Mouse (Mus musculus): ENCODE measurements around the gene Gm17304. TPM values are rescaled to one million over a fixed set of nuclear protein-coding genes. Genes with fewer than 3 reads are reported as not detected.

Gene Gm17304
- polyA plus RNA-seq (2016; fragmentation: Nextera tagmentation; extraction: Ambion mirVana): not detected in 2 replicates

- H3K27ac ChIP-seq: no peak within 1 kb of the TSS
- no peak within 1 kb of the TSS for H3K4me2 ChIP-seq
- peaks cover 21% of the 10 kb centered on the region for H3K4me1 ChIP-seq (replicated peaks)
- WGBS: 88% methylated on average over 4 of the region's 4 CpGs
- H3K9ac ChIP-seq (replicated peaks): no peak within 1 kb of the TSS
- no peaks in the 10 kb centered on the region for H3K27me3 ChIP-seq
- no peak within 1 kb of the TSS for H3K4me3 ChIP-seq (replicated peaks)
- H3K36me3 ChIP-seq: peaks cover 37% of the 10 kb centered on the region
- H3K9me3 ChIP-seq: no peaks in the 10 kb centered on the region
- no peak for ATAC-seq (ENCODE audit: insufficient number of reproducible peaks, insufficient read depth, low FRiP score, low TSS enrichment, low read depth)
Measured at GRCm38 (mm10) chr5:106608798-106609197, at the start of gene Gm17304. Gene Gm17304, plus strand, starts transcription at chr5:106609098.

- Histone ChIP-seq H3K4me2 (peak overlapping the region; percentile 55), H3K27me3 (peaks cover 93% of the 10 kb centered on the region), H3K27ac (no peak overlapping the region), H3K9me3 (no peaks in the 10 kb centered on the region), H3K4me1 (replicated peaks) (peaks cover 9% of the 10 kb centered on the region), H3K9ac (replicated peaks) (no peak overlapping the region), H3K36me3 (no peaks in the 10 kb centered on the region), H3K4me3 (replicated peaks) (peak overlapping the region; percentile 34)
- WGBS: under 1% methylated on average over 40 of the region's 40 CpGs
- ATAC-seq (ENCODE audit: insufficient number of reproducible peaks, insufficient read depth, low FRiP score, low TSS enrichment, low read depth): peak; percentile 43; the same call in 1 of the 2 replicates
Measured at GRCm38 (mm10) chr5:106560631-106561498, 48.0 kb upstream of the Gm17304 start.

GRCm38 (mm10) chr5:106561499-106561822 lies 47.4 kb upstream of the Gm17304 start:
- Histone ChIP-seq H3K4me3 (replicated peaks) (peak overlapping the region; percentile 34), H3K9ac (replicated peaks) (no peak overlapping the region), H3K27me3 (peaks cover 97% of the 10 kb centered on the region), H3K27ac (no peak overlapping the region), H3K9me3 (no peaks in the 10 kb centered on the region), H3K4me1 (replicated peaks) (peaks cover 10% of the 10 kb centered on the region), H3K36me3 (no peaks in the 10 kb centered on the region), H3K4me2 (peak overlapping the region; percentile 55)
- ATAC-seq (ENCODE audit: insufficient number of reproducible peaks, insufficient read depth, low FRiP score, low TSS enrichment, low read depth): no peak; the same call in 1 of the 2 replicates
- 11% methylated on average over 8 of the region's 8 CpGs for WGBS

DNA sequence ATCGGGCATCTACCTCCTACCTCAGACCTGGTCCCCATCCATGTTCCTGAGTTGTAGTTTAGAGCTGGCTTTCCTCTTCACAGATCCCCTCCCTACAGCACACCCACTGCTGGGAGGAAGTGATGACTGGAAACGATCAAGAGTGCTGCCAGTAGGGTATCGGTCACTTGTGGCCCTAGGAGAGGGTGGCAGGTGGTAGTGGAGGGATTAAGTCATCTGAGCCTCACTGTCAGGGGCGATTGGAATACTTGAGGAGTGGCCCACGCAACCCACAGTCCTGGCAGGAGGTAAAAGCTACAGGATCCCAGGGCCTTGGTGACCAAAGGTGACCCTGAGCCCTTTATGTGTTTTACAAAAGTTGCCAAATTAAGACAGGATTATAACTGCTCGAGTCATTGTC lies 42.9 kb upstream of the Gm17304 start:
- no peak overlapping the region for H3K4me3 ChIP-seq (replicated peaks)
- no peak overlapping the region for H3K9ac ChIP-seq (replicated peaks)
- H3K36me3 ChIP-seq: no peaks in the 10 kb centered on the region
- H3K4me1 ChIP-seq (replicated peaks): peaks cover 13% of the 10 kb centered on the region
- no peak overlapping the region for H3K27ac ChIP-seq
- no peaks in the 10 kb centered on the region for H3K9me3 ChIP-seq
- ATAC-seq (ENCODE audit: insufficient number of reproducible peaks, insufficient read depth, low FRiP score, low TSS enrichment, low read depth): no peak
- H3K27me3 ChIP-seq: peaks cover 89% of the 10 kb centered on the region
- 16% methylated on average over 6 of the region's 6 CpGs for WGBS
- no peak overlapping the region for H3K4me2 ChIP-seq

DNA sequence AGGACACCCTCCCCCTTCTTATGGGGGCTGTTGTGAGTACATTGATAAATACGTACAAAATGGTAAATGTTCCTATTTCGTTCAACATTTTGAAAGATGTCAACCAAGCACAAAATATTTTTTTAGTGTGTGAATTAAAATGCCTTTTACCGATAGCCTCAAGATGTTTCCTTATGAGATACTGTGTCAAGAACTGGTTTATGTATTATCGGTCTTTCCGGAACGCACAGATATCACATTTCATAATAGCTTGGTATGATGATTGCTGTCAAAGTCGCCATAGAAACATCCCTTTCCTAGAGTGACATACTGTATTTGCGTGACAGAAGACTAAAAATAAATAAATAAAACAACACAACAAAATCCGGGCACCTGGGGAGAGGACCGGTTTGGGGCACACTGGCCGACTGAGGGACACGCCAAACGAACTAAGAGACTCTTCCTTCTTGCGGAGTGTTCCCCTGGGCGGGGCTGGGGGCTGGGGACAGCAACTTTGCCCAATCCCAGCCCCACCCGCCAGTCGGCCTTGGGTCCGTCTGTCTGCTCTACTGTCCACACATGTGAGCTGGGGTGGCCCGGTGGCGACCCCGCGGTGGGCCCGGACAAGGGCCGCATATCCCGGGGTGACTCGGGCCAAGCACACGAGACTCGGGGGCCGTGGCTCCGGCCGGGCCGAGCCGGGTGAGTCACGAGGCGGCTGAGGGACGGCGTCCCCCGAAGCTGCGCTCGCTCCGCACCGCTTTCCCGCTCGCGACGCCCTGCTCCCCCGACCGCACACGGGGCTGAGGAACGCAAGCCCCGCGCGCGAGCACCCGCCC lies 34.9 kb upstream of the Gm17304 start:
- Histone ChIP-seq H3K4me1 (replicated peaks) (peaks cover 11% of the 10 kb centered on the region), H3K36me3 (no peaks in the 10 kb centered on the region), H3K9me3 (no peaks in the 10 kb centered on the region), H3K27ac (no peak overlapping the region), H3K9ac (replicated peaks) (peak overlapping the region; percentile 66), H3K4me2 (peak overlapping the region; percentile 99), H3K27me3 (peaks cover 62% of the 10 kb centered on the region), H3K4me3 (replicated peaks) (peak overlapping the region; percentile 60)
- 5% methylated on average over 53 of the region's 55 CpGs for WGBS
- ATAC-seq (ENCODE audit: insufficient number of reproducible peaks, insufficient read depth, low FRiP score, low TSS enrichment, low read depth): peak; percentile 75

DNA sequence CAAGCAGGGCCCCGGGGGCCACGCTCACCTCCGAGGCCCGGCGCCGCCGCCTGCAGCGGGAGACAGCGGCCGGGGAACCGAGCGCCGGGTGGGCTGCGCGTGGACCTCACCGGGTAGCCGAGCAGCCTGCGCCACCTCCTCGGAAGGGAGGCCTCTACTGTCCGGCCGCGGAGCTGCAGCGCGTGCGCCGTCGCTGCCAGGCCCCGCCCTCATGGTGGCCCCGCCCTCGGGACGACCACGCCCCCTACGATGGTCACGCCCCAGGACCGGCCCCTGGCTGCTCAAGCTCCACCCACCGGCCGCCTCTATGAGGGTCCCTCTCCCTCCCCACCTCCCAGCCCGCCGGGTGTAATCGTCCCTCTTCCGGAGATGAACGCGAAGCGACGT lies 34.3 kb upstream of the Gm17304 start:
- Histone ChIP-seq H3K9me3 (no peaks in the 10 kb centered on the region), H3K4me1 (replicated peaks) (peaks cover 11% of the 10 kb centered on the region), H3K4me2 (peak overlapping the region; percentile 99), H3K36me3 (no peaks in the 10 kb centered on the region), H3K27ac (no peak overlapping the region), H3K27me3 (peaks cover 63% of the 10 kb centered on the region), H3K9ac (replicated peaks) (peak overlapping the region; percentile 66), H3K4me3 (replicated peaks) (peak overlapping the region; percentile 60)
- WGBS: under 1% methylated on average over 45 of the region's 45 CpGs
- ATAC-seq (ENCODE audit: insufficient number of reproducible peaks, insufficient read depth, low FRiP score, low TSS enrichment, low read depth): peak; percentile 88

- 22% methylated on average over 4 of the region's 4 CpGs for WGBS
- Histone ChIP-seq H3K4me1 (replicated peaks) (peaks cover 11% of the 10 kb centered on the region), H3K27me3 (peaks cover 60% of the 10 kb centered on the region), H3K9me3 (no peaks in the 10 kb centered on the region), H3K4me3 (replicated peaks) (peak overlapping the region; percentile 60; the same call in 1 of the 2 replicates), H3K36me3 (no peaks in the 10 kb centered on the region), H3K4me2 (peak overlapping the region; percentile 99), H3K9ac (replicated peaks) (no peak overlapping the region), H3K27ac (no peak overlapping the region)
- no peak for ATAC-seq (ENCODE audit: insufficient number of reproducible peaks, insufficient read depth, low FRiP score, low TSS enrichment, low read depth)
Measured at GRCm38 (mm10) chr5:106575098-106575497, 33.8 kb upstream of the Gm17304 start.

DNA sequence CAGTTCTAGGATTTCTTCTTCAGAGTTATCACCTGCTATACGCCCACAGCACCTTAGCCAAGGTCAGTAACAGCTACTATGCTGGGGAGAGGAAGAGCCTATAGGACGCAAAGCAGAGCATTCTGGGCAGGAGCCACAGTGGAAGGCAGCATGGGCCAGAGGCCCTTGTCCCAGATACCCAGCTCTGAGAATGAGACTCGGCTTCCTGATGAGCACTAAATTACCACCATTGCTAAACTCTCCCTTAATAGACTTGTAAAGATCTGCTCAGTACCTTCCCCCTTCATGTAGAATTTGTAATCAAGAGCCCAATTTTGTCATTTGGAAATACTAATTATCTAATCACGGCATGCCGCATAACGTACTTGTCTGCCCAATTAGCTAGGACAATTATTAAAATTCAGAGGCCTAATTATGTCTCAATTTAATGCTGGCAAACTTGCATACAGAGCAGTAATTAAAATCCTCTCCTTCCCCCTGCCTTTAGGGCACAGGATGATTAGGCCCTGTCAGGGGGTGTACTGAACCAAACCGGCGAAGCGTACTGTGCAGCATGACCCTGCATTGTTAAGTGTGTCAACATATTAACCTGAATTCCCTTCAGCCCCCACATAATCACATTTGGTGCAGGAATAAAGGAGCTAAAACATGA lies 31.5 kb upstream of the Gm17304 start:
- no peaks in the 10 kb centered on the region for H3K36me3 ChIP-seq
- H3K4me3 ChIP-seq (replicated peaks): no peak overlapping the region
- H3K4me1 ChIP-seq (replicated peaks): peaks cover 11% of the 10 kb centered on the region
- WGBS: 44% methylated on average over 9 of the region's 9 CpGs
- no peak overlapping the region for H3K27ac ChIP-seq
- ATAC-seq (ENCODE audit: insufficient number of reproducible peaks, insufficient read depth, low FRiP score, low TSS enrichment, low read depth): no peak
- peaks cover 52% of the 10 kb centered on the region for H3K27me3 ChIP-seq
- H3K9ac ChIP-seq (replicated peaks): no peak overlapping the region
- no peaks in the 10 kb centered on the region for H3K9me3 ChIP-seq
- H3K4me2 ChIP-seq: no peak overlapping the region

DNA sequence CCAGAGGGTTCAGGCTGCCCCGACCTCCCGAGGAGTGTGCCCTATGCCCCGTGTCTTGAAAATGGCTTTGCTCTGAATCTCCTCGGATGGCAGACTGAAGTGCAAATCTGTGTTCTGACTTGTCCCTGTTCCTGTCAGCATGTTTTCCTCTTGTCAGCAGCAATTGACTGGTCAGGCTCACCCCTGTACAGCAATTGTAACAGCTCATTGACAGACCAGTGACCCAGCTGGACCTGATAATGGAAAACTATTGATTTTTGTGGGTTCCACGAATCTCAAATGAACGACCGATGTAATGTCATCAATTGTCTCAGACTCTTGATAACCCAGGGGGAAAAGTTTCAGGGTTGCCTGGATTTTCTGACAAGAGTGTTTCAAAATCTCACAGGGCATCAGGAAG lies 28.0 kb upstream of the Gm17304 start:
- no peaks in the 10 kb centered on the region for H3K36me3 ChIP-seq
- no peak overlapping the region for H3K4me3 ChIP-seq (replicated peaks)
- 83% methylated on average over 7 of the region's 7 CpGs for WGBS
- no peaks in the 10 kb centered on the region for H3K4me1 ChIP-seq (replicated peaks)
- no peak for ATAC-seq (ENCODE audit: insufficient number of reproducible peaks, insufficient read depth, low FRiP score, low TSS enrichment, low read depth)
- peaks cover 27% of the 10 kb centered on the region for H3K27me3 ChIP-seq
- H3K27ac ChIP-seq: no peak overlapping the region
- H3K4me2 ChIP-seq: no peak overlapping the region
- H3K9ac ChIP-seq (replicated peaks): no peak overlapping the region
- no peaks in the 10 kb centered on the region for H3K9me3 ChIP-seq

DNA sequence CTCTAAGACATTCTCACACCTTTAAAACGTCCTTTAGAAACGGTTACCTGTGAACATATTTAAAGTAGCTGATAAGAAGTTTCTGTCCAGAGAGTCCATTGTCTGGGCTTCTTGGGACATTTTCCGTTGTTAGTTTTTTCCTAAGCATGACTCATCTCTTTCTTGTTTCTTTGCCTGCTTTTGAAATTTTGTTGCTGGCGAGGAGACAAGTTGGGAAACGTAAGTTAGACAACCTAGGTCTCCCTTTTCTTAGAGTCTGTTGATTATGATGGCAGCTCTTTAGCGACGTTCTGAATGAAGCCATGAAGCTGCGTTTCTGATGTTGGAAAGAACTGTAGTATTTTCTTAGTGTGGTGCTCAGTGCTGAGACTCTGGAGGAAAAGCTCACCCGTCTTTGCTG lies 19.9 kb upstream of the Gm17304 start:
- H3K9me3 ChIP-seq: no peaks in the 10 kb centered on the region
- H3K27me3 ChIP-seq: no peaks in the 10 kb centered on the region
- H3K4me2 ChIP-seq: no peak overlapping the region
- peaks cover 33% of the 10 kb centered on the region; the same call in 1 of the 2 replicates for H3K36me3 ChIP-seq
- H3K4me3 ChIP-seq (replicated peaks): no peak overlapping the region
- H3K27ac ChIP-seq: no peak overlapping the region
- no peak overlapping the region for H3K9ac ChIP-seq (replicated peaks)
- 94% methylated on average over 9 of the region's 9 CpGs for WGBS
- no peaks in the 10 kb centered on the region for H3K4me1 ChIP-seq (replicated peaks)
- ATAC-seq (ENCODE audit: insufficient number of reproducible peaks, insufficient read depth, low FRiP score, low TSS enrichment, low read depth): no peak

- WGBS: 94% methylated on average over 11 of the region's 11 CpGs
- no peak for ATAC-seq (ENCODE audit: insufficient number of reproducible peaks, insufficient read depth, low FRiP score, low TSS enrichment, low read depth)
- no peak overlapping the region for H3K27ac ChIP-seq
Measured at GRCm38 (mm10) chr5:106589670-106590069, 19.2 kb upstream of the Gm17304 start.

More at GRCm38 (mm10) chr5:106589670-106590069, 19.2 kb upstream of the Gm17304 start:
- Histone ChIP-seq H3K9ac (replicated peaks) (no peak overlapping the region), H3K4me3 (replicated peaks) (no peak overlapping the region), H3K4me1 (replicated peaks) (no peaks in the 10 kb centered on the region), H3K4me2 (no peak overlapping the region), H3K36me3 (peaks cover 33% of the 10 kb centered on the region; the same call in 1 of the 2 replicates), H3K9me3 (no peaks in the 10 kb centered on the region), H3K27me3 (no peaks in the 10 kb centered on the region)

Measured in limb, embryonic 12.5 days (tissue).